Mouse (Mus musculus) heart, adult 2 months (tissue): ENCODE measurements around the gene Gpr146. TPM values are rescaled to one million over a fixed set of nuclear protein-coding genes. Genes with fewer than 3 reads are reported as not detected.
A peak's percentile ranks its signal among the peaks of the same experiment; 100 is the strongest.
"Not testable (repeated sequence)": the region's sequence is repeated elsewhere in the genome, so short reads cannot be mapped to it uniquely, and the experiment has no call there.

ENCODE experiments used
- DNase-seq, 2 experiments: peaks; one replicate each; pipeline ENCODE4 v3.0.0; 2021
- H3K27ac ChIP-seq: fragments of 200-600 bp; 2 replicates; pipeline ENCODE4 v1.8.1; 2022
- H3K27me3 ChIP-seq: fragments of 200-500 bp; 2 replicates; pipeline ENCODE4 v1.6.1; 2012; ENCODE audit warnings: mild to moderate bottlenecking, low read length, inconsistent platforms, mixed read lengths; ENCODE audit not compliant: control insufficient read depth, insufficient read depth
- H3K36me3 ChIP-seq: fragments of 200-500 bp; 2 replicates; pipeline ENCODE4 v1.6.1; 2012; ENCODE audit warnings: low read length, inconsistent platforms; ENCODE audit not compliant: control insufficient read depth, insufficient read depth
- H3K4me1 ChIP-seq: fragments of 200-500 bp; 2 replicates; pipeline ENCODE4 v1.6.1; 2011; ENCODE audit warnings: low read length; ENCODE audit not compliant: control insufficient read depth, insufficient read depth
- H3K4me3 ChIP-seq: fragments of 200-600 bp; 2 replicates; pipeline ENCODE4 v1.8.1; 2022
- H3K79me2 ChIP-seq: fragments of 200-500 bp; replicated peaks from 2 replicates; pipeline ENCODE4 v1.6.1; 2012; ENCODE audit warnings: mild to moderate bottlenecking, inconsistent platforms, low read length, moderate library complexity, mixed read lengths; ENCODE audit not compliant: control insufficient read depth, insufficient read depth
- H3K9ac ChIP-seq: fragments of 200-500 bp; 2 replicates; pipeline ENCODE4 v1.6.1; 2012; ENCODE audit warnings: low read depth, mild to moderate bottlenecking, control low read depth, inconsistent platforms, low read length, mixed read lengths
- CTCF ChIP-seq: fragments of 200-600 bp; IDR thresholded peaks from 2 replicates; pipeline ENCODE4 v1.8.1; 2022; ENCODE audit warnings: antibody characterized with exemption, mild to moderate bottlenecking, moderate library complexity
- EP300 ChIP-seq: fragments of 200-500 bp; IDR thresholded peaks from 2 replicates; pipeline ENCODE4 v1.6.1; 2011; ENCODE audit warnings: low read depth, low read length, control low read depth; ENCODE audit not compliant: insufficient read depth
- POLR2A ChIP-seq: fragments of 200-500 bp; IDR thresholded peaks from 2 replicates; pipeline ENCODE4 v1.6.1; 2011; ENCODE audit warnings: mild to moderate bottlenecking, low read depth, low read length, control low read depth; ENCODE audit not compliant: insufficient read depth
- WGBS: fragments of 180-500 bp; shearing (Covaris S2); methylation state at CpG from one replicate; pipeline ENCODE4 v1.1.7; 2018; 5-methylcytosine and 5-hydroxymethylcytosine counted together
- intact Hi-C: fragments of 180-260 bp; cut with DNase I; formaldehyde crosslinking; loops from one replicate; pipeline ENCODE4 v1.15.1; 2025
- polyA plus RNA-seq: library from polyadenylated mRNA; depleted of rRNA; stranded (reverse); fragments of >200 nt; gene quantifications from 2 replicates; pipeline ENCODE4 v1.2.3, GENCODE M21; 2012
- total RNA-seq, 2 experiments: library from RNA; stranded (reverse); gene quantifications; 2 replicates each; pipeline ENCODE4 v1.2.3; 2021

Gpr146 gene
- total and polyA plus RNA-seq, 3 experiments = 42.9 to 62.4 (median 56.6) TPM

GRCm38 (mm10) chr5:139386047-139386446, 8.6 kb downstream of the Gpr146 start:
- TF ChIP-seq EP300 (no peak), POLR2A (no peak), CTCF (no peak)
- DNase-seq = peak in 1 of 2 experiments; percentile 20
- H3K4me1 ChIP-seq = peaks cover 62% of the 10 kb centered on the region
- H3K27me3 ChIP-seq = no peaks in the 10 kb centered on the region
- no peaks in the 10 kb centered on the region; the same call in 1 of the 2 replicates for H3K79me2 ChIP-seq
- peaks cover 7% of the 10 kb centered on the region; the same call in 1 of the 2 replicates for H3K36me3 ChIP-seq
- intact Hi-C loops = loop anchor here (10.0 kb wide), 1 partner anchor 409 kb away; the partner anchor contains the start of gene Mafk
- no peak overlapping the region for H3K4me3 ChIP-seq
- H3K9ac ChIP-seq = no peak overlapping the region
- peak overlapping the region; percentile 90 for H3K27ac ChIP-seq
- 60% methylated on average over 5 of the region's 5 CpGs for WGBS

- intact Hi-C loops = loop anchor here (10.0 kb wide), 1 partner anchor 407 kb away; the partner anchor contains the start of gene Mafk
- Histone ChIP-seq H3K79me2 (peaks cover 1% of the 10 kb centered on the region; the same call in 1 of the 2 replicates), H3K36me3 (peaks cover 7% of the 10 kb centered on the region; the same call in 1 of the 2 replicates), H3K4me3 (no peak overlapping the region), H3K27me3 (no peaks in the 10 kb centered on the region), H3K27ac (peak overlapping the region; percentile 91), H3K4me1 (peaks cover 70% of the 10 kb centered on the region), H3K9ac (no peak overlapping the region)
- TF ChIP-seq CTCF (no peak), EP300 (no peak), POLR2A (no peak)
- no peak for DNase-seq
- 58% methylated on average over 10 of the region's 10 CpGs for WGBS
Observed at GRCm38 (mm10) chr5:139387329-139388194, 10.1 kb downstream of the Gpr146 start.

GRCm38 (mm10) chr5:139388195-139388570, 10.7 kb downstream of the Gpr146 start:
- peak; percentile 62 to 67 for DNase-seq
- peaks cover 5% of the 10 kb centered on the region; the same call in 1 of the 2 replicates for H3K79me2 ChIP-seq
- TF ChIP-seq POLR2A (0 out of 2 replicates have a peak, but pooled peaks have one; percentile 35), EP300 (peak; percentile 96), CTCF (no peak)
- 38% methylated on average over 4 of the region's 4 CpGs for WGBS
- peaks cover 69% of the 10 kb centered on the region for H3K4me1 ChIP-seq
- H3K9ac ChIP-seq = peak overlapping the region; percentile 41
- no peaks in the 10 kb centered on the region for H3K27me3 ChIP-seq
- H3K4me3 ChIP-seq = no peak overlapping the region; the same call in 1 of the 2 replicates
- peak overlapping the region; percentile 91 for H3K27ac ChIP-seq
- H3K36me3 ChIP-seq = peaks cover 7% of the 10 kb centered on the region; the same call in 1 of the 2 replicates
- intact Hi-C loops = loop anchor here (10.0 kb wide), 1 partner anchor 407 kb away; the partner anchor contains the start of gene Mafk

GRCm38 (mm10) chr5:139388694-139389675, 11.5 kb downstream of the Gpr146 start:
- Histone ChIP-seq H3K36me3 (peaks cover 6% of the 10 kb centered on the region; the same call in 1 of the 2 replicates), H3K79me2 (peaks cover 5% of the 10 kb centered on the region; the same call in 1 of the 2 replicates), H3K9ac (peak overlapping the region; percentile 41), H3K27me3 (no peaks in the 10 kb centered on the region), H3K4me1 (peaks cover 64% of the 10 kb centered on the region), H3K4me3 (no peak overlapping the region; the same call in 1 of the 2 replicates), H3K27ac (peak overlapping the region; percentile 91)
- no peak for TF ChIP-seq POLR2A
- no peak for TF ChIP-seq CTCF
- TF ChIP-seq EP300 = 0 out of 2 replicates have a peak, but pooled peaks have one; percentile 2
- no peak for DNase-seq
- intact Hi-C loops = loop anchor here (10.0 kb wide), 1 partner anchor 406 kb away; the partner anchor contains the start of gene Mafk
- WGBS = 37% methylated on average over 17 of the region's 17 CpGs

GRCm38 (mm10) chr5:139389676-139390061, 12.2 kb downstream of the Gpr146 start:
- WGBS = 1% methylated on average over 6 of the region's 6 CpGs
- peak; percentile 71 for TF ChIP-seq POLR2A
- TF ChIP-seq CTCF = no peak
- peak; percentile 87 for TF ChIP-seq EP300
- peaks cover 5% of the 10 kb centered on the region; the same call in 1 of the 2 replicates for H3K36me3 ChIP-seq
- peaks cover 5% of the 10 kb centered on the region; the same call in 1 of the 2 replicates for H3K79me2 ChIP-seq
- intact Hi-C loops = loop anchor here (10.0 kb wide), 1 partner anchor 405 kb away; the partner anchor contains the start of gene Mafk
- peak; percentile 80 to 88 for DNase-seq
- H3K9ac ChIP-seq = peak overlapping the region; percentile 32
- peak overlapping the region; percentile 91 for H3K27ac ChIP-seq
- peaks cover 60% of the 10 kb centered on the region for H3K4me1 ChIP-seq
- peak overlapping the region; percentile 32 for H3K4me3 ChIP-seq
- H3K27me3 ChIP-seq = no peaks in the 10 kb centered on the region

GRCm38 (mm10) chr5:139390324-139391119, 13.0 kb downstream of the Gpr146 start:
- peaks cover 52% of the 10 kb centered on the region for H3K4me1 ChIP-seq
- 50% methylated on average over 5 of the region's 5 CpGs for WGBS
- H3K27me3 ChIP-seq, intact Hi-C loops, H3K79me2 ChIP-seq, DNase-seq, H3K4me3 ChIP-seq, H3K36me3 ChIP-seq: not testable (repeated sequence)
- peak overlapping the region; percentile 56 for H3K9ac ChIP-seq
- peak overlapping the region; percentile 91 for H3K27ac ChIP-seq
